Mouse (Mus musculus) E14TG2a.4 (cell line): ENCODE measurements around the gene Dedd.

ENCODE experiments used
- CTCF ChIP-seq: conservative IDR thresholded peaks from 2 replicates; pipeline ENCODE4 v1.5.1; 2014; ENCODE audit warnings: low read length
- NANOG ChIP-seq: IDR thresholded peaks from 2 replicates; pipeline ENCODE4 v1.6.1; 2014; ENCODE audit warnings: borderline replicate concordance, low read length, mixed read lengths
- POU5F1 ChIP-seq: IDR thresholded peaks from 2 replicates; pipeline ENCODE4 v1.6.1; 2014; ENCODE audit warnings: low read length, borderline replicate concordance

GRCm38 (mm10) chr1:171293906-171294297, 35.0 kb upstream of the Dedd start:
- TF ChIP-seq CTCF (no peak), NANOG (no peak), POU5F1 (no peak)
